ENCODE assay signal across 11 mouse cellular contexts in the genomic region with DNA sequence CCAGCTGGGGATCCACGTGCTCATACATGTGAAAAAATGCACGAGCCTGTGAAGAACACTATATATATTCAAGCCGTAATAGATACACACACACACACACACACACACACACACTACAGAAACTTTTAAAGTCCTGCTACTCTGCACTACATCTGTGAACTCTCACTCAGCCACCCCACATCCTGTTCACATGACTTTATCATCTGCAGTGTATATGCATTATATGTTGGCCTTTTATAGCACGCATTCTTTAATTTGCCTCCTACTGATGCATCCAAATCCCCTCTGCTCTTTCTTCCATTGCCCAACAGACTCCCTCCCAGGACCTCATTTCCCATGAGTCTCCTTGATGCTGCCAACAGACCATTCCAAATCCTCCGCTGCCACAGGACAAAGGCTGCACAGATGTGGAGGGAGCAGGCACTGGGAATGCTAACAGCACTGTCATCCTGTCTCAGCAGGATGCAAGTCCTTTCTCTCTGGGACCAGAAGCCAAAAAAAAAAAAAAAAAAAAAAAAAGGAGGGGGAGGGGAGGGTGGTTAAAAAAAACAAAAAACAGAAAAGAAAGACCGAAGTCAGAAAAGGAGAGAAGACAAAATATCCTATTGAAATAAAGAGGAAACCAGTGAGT. TPM values are rescaled to one million over a fixed set of nuclear protein-coding genes. Genes with fewer than 3 reads are reported as not detected.
A peak's percentile ranks its signal among the peaks of the same experiment; 100 is the strongest.
DNase-seq lines count a peak whose midpoint lies in the region; ATAC-seq lines count a peak whose summit lies in the region.
"Had no signal": no experiment of that assay in that cellular context is flagged by ENCODE, and none has a peak within 500 bp of the region (broad histone marks: within the 10 kb centered on the region; RNA-seq: fewer than 3 reads in every experiment).

No protein-coding gene starts in this region.

- H3K4me3 ChIP-seq in kidney, embryonic 16.5 days (ENCODE audit: low read length): no peak overlapping the region
- no peak overlapping the region for H3K4me3 ChIP-seq in embryonic facial prominence, embryonic 11.5 days (ENCODE audit: low read depth, low read length)
- H3K4me3 ChIP-seq in hindbrain, embryonic 15.5 days: no peak overlapping the region
- H3K4me3 ChIP-seq in neural tube, embryonic 12.5 days: no peak overlapping the region
- H3K4me3 ChIP-seq: gastrocnemius, adult 2 months had no signal

- H3K27me3 ChIP-seq in kidney, embryonic 16.5 days (ENCODE audit: insufficient read depth, low read length): no peaks in the 10 kb centered on the region
- no peaks in the 10 kb centered on the region for H3K27me3 ChIP-seq in embryonic facial prominence, embryonic 11.5 days (ENCODE audit: control insufficient read depth, insufficient read depth, low read length)
- H3K27me3 ChIP-seq in hindbrain, embryonic 15.5 days: no peaks in the 10 kb centered on the region
- no peaks in the 10 kb centered on the region for H3K27me3 ChIP-seq in neural tube, embryonic 12.5 days (replicated peaks)

- ATAC-seq in kidney, embryonic 16.5 days (ENCODE audit: low FRiP score, low TSS enrichment): 0 out of 2 replicates have a peak, but pooled peaks have one; percentile 51
- ATAC-seq in embryonic facial prominence, embryonic 11.5 days (replicated peaks; ENCODE audit: insufficient number of reproducible peaks, low FRiP score, low TSS enrichment, low read depth): peak; percentile 59; the same call in 1 of the 2 replicates
- peak; percentile 85; the same call in 1 of the 2 replicates for ATAC-seq in hindbrain, embryonic 15.5 days (ENCODE audit: low FRiP score, low read depth)
- peak; percentile 86 for ATAC-seq in neural tube, embryonic 12.5 days (ENCODE audit: low FRiP score, low read depth)

- 0 out of 2 replicates have a peak, but pooled peaks cover 4% of the 10 kb centered on the region for H3K4me1 ChIP-seq in kidney, embryonic 16.5 days (ENCODE audit: insufficient read depth, low read length)
- H3K4me1 ChIP-seq in embryonic facial prominence, embryonic 11.5 days (ENCODE audit: control insufficient read depth, insufficient read depth, low read length): no peaks in the 10 kb centered on the region
- H3K4me1 ChIP-seq in hindbrain, embryonic 15.5 days (replicated peaks): peaks cover 13% of the 10 kb centered on the region; the same call in 1 of the 2 replicates
- peaks cover 11% of the 10 kb centered on the region for H3K4me1 ChIP-seq in neural tube, embryonic 12.5 days

- WGBS in kidney, embryonic 16.5 days: 49% methylated on average over 6 of the region's 6 CpGs
- 31% methylated on average over 6 of the region's 6 CpGs for WGBS in embryonic facial prominence, embryonic 11.5 days
- 13% methylated on average over 6 of the region's 6 CpGs for WGBS in hindbrain, embryonic 15.5 days
- 13% methylated on average over 6 of the region's 6 CpGs for WGBS in neural tube, embryonic 12.5 days

- H3K9ac ChIP-seq in kidney, embryonic 16.5 days (replicated peaks; ENCODE audit: low read length): no peak overlapping the region
- H3K9ac ChIP-seq in embryonic facial prominence, embryonic 11.5 days (replicated peaks; ENCODE audit: low read length): no peak overlapping the region
- no peak overlapping the region for H3K9ac ChIP-seq in hindbrain, embryonic 15.5 days
- no peak overlapping the region for H3K9ac ChIP-seq in neural tube, embryonic 12.5 days
- H3K9ac ChIP-seq: lung, embryonic 14.5 days had no signal

- DNase-seq in kidney, adult 8-10 months: no peak
- peak; percentile 30 for DNase-seq in embryonic facial prominence, embryonic 11.5 days (ENCODE audit: low spot score)
- DNase-seq in frontal cortex, adult 2 months (ENCODE audit: extremely low spot score in 1 of 2, low spot score in 1 of 2): no peak
- DNase-seq in heart, adult 8-10 months (ENCODE audit: low spot score): no peak
- no peak for DNase-seq in kidney, adult 9 months
- DNase-seq: cerebellum, adult 9-11 months; gastrocnemius, adult 2 months; lung, embryonic 14.5 days had no signal

- no peaks in the 10 kb centered on the region for H3K36me3 ChIP-seq in kidney, embryonic 16.5 days (ENCODE audit: insufficient read depth, low read length)
- no peaks in the 10 kb centered on the region for H3K36me3 ChIP-seq in embryonic facial prominence, embryonic 11.5 days (replicated peaks; ENCODE audit: control insufficient read depth, insufficient read depth, low read depth, low read length)
- H3K36me3 ChIP-seq in hindbrain, embryonic 15.5 days: no peaks in the 10 kb centered on the region
- H3K36me3 ChIP-seq in neural tube, embryonic 12.5 days: no peaks in the 10 kb centered on the region

- H3K9me3 ChIP-seq in kidney, embryonic 16.5 days (ENCODE audit: low read length): no peaks in the 10 kb centered on the region
- H3K9me3 ChIP-seq in embryonic facial prominence, embryonic 11.5 days (replicated peaks; ENCODE audit: control insufficient read depth, low read length): no peaks in the 10 kb centered on the region
- H3K9me3 ChIP-seq in hindbrain, embryonic 15.5 days: no peaks in the 10 kb centered on the region
- no peaks in the 10 kb centered on the region for H3K9me3 ChIP-seq in neural tube, embryonic 12.5 days

- H3K4me2 ChIP-seq in kidney, embryonic 16.5 days (replicated peaks; ENCODE audit: low read depth, low read length): no peak overlapping the region
- no peak overlapping the region for H3K4me2 ChIP-seq in embryonic facial prominence, embryonic 11.5 days (ENCODE audit: low read depth, low read length)
- no peak overlapping the region for H3K4me2 ChIP-seq in hindbrain, embryonic 15.5 days
- no peak overlapping the region for H3K4me2 ChIP-seq in neural tube, embryonic 12.5 days (replicated peaks)
- H3K4me2 ChIP-seq: lung, embryonic 14.5 days had no signal

- H3K27ac ChIP-seq in kidney, embryonic 16.5 days (ENCODE audit: low read length): no peak overlapping the region
- H3K27ac ChIP-seq in embryonic facial prominence, embryonic 11.5 days (replicated peaks; ENCODE audit: low read depth, low read length): 0 out of 2 replicates have a peak overlapping the region, but pooled peaks have one; percentile 20
- H3K27ac ChIP-seq in hindbrain, embryonic 15.5 days (replicated peaks): peak overlapping the region; percentile 76
- H3K27ac ChIP-seq in neural tube, embryonic 12.5 days: no peak overlapping the region
- H3K27ac ChIP-seq: gastrocnemius, adult 2 months had no signal

RNA-seq across cellular contexts. Expression of a gene that starts 47.7 kb away (rescaled TPM):
- polyA plus RNA-seq in kidney, embryonic 16.5 days (2015; fragmentation: Nextera tagmentation; extraction: Ambion mirVana): 338 and 342 TPM in 2 replicates
- polyA plus RNA-seq in embryonic facial prominence, embryonic 11.5 days (2014; fragmentation: Nextera tagmentation; extraction: Ambion mirVana): 499 and 596 TPM in 2 replicates
- polyA plus RNA-seq in hindbrain, embryonic 15.5 days (2015; fragmentation: Nextera tagmentation; extraction: Ambion mirVana): 786 and 825 TPM in 2 replicates
- 408 and 427 TPM in 2 replicates for polyA plus RNA-seq in neural tube, embryonic 12.5 days (2016; fragmentation: Nextera tagmentation; extraction: Ambion mirVana)
- 663 and 802 TPM in 2 replicates for polyA plus RNA-seq in frontal cortex, adult 2 months (2012; rRNA removed)
- 1 to 10 TPM; 1.2 to 2.0 (median 1.7) TPM for total RNA-seq in heart, adult 8-10 months (2022)

Comparison
In these comparisons a context has a peak if more than half of its experiments do, and no peak if none do; other contexts are left out.
1. H3K27ac ChIP-seq: peak in embryonic facial prominence, embryonic 11.5 days (single experiment) and hindbrain, embryonic 15.5 days (single experiment); none in kidney, embryonic 16.5 days (single experiment) and neural tube, embryonic 12.5 days (single experiment).
2. Peak in every context shown above with its lines, with median percentiles within 50 percentile points of each other: ATAC-seq.